Mouse (Mus musculus): ENCODE measurements around the gene Lin7a. TPM values are rescaled to one million over a fixed set of nuclear protein-coding genes. Genes with fewer than 3 reads are reported as not detected.

Gene Lin7a
- total and polyA plus RNA-seq, 3 experiments = not detected

GRCm38 (mm10) chr10:107383825-107384224 is 112.3 kb downstream of the Lin7a start:
- H3K36me3 ChIP-seq (replicated peaks in 1 of 2; ENCODE audit: control insufficient read depth in 1 of 2, insufficient read depth in 1 of 2, low read length in 1 of 2) = no peaks in the 10 kb centered on the region
- H3K79me2 ChIP-seq (replicated peaks; ENCODE audit: control insufficient read depth, extremely low read depth, insufficient read depth, poor library complexity, severe bottlenecking) = no peaks in the 10 kb centered on the region
- no peak overlapping the region for H3K4me2 ChIP-seq (ENCODE audit: insufficient read depth, low read depth, poor library complexity, severe bottlenecking)
- no peak overlapping the region for H3K9ac ChIP-seq (ENCODE audit: insufficient read depth, low read depth)
- in situ Hi-C loops (cut with MboI; ENCODE audit: low pct_ligation_motif_present, low pct_unique_long_range_greater_than_20kb, low sequenced_read_pairs) (no loop called here), dilution Hi-C loops (cut with MboI; ENCODE audit: extremely low pct_ligation_motif_present, extremely low pct_unique_long_range_greater_than_20kb, low sequenced_read_pairs) (no loop called here)
- no peaks in the 10 kb centered on the region for H3K4me1 ChIP-seq (ENCODE audit: control insufficient read depth in 1 of 2, insufficient read depth in 2 of 2)
- H3K4me3 ChIP-seq (replicated peaks in 1 of 3; ENCODE audit: low read depth in 2 of 3, low read length in 2 of 3, poor library complexity in 1 of 3) = no peak overlapping the region
- no peaks in the 10 kb centered on the region for H3K27me3 ChIP-seq (replicated peaks)
- no peak overlapping the region for H3K27ac ChIP-seq (ENCODE audit: insufficient read depth, low read depth)
- no peak for DNase-seq (ENCODE audit: extremely low read depth)
- TF ChIP-seq E2F4 (IDR thresholded peaks at IDR 0.05; ENCODE audit: insufficient replicate concordance, low read depth, low read length) = no peak
- TF ChIP-seq TCF12 (IDR thresholded peaks at IDR 0.05; ENCODE audit: low read depth, low read length) = no peak
- no peak for TF ChIP-seq MAFK (IDR thresholded peaks at IDR 0.05; ENCODE audit: insufficient replicate concordance, low read length)
- no peak for TF ChIP-seq MAX (IDR thresholded peaks at IDR 0.05; ENCODE audit: low read length)
- no peak for TF ChIP-seq IRF4 (IDR thresholded peaks at IDR 0.05; ENCODE audit: low read depth, low read length)
- TF ChIP-seq SIN3A (IDR thresholded peaks at IDR 0.05; ENCODE audit: low read length) = no peak
- TF ChIP-seq SMC3 (IDR thresholded peaks at IDR 0.05; ENCODE audit: low read depth, low read length) = no peak
- no peak for TF ChIP-seq POLR2A (IDR thresholded peaks at IDR 0.05; ENCODE audit: low read depth, low read length)
- no peak for TF ChIP-seq UBTF (IDR thresholded peaks at IDR 0.05; ENCODE audit: low read depth, low read length)
- TF ChIP-seq BHLHE40 (IDR thresholded peaks at IDR 0.05; ENCODE audit: low read depth, low read length) = no peak
- no peak for TF ChIP-seq JUN (IDR thresholded peaks at IDR 0.05; ENCODE audit: insufficient read depth, low read depth, low read length)
- no peak for TF ChIP-seq JUND (conservative IDR thresholded peaks at IDR 0.05; ENCODE audit: low read depth, low read length)
- no peak for TF ChIP-seq TBP (conservative IDR thresholded peaks at IDR 0.05; ENCODE audit: low read depth, low read length)
- no peak for TF ChIP-seq KAT2A (IDR thresholded peaks at IDR 0.05; ENCODE audit: insufficient replicate concordance, low read length)
- H3K9me3 ChIP-seq (replicated peaks; ENCODE audit: low read length) = peaks cover 29% of the 10 kb centered on the region

GRCm38 (mm10) chr10:107389505-107389904 is 118.0 kb downstream of the Lin7a start:
- H3K4me1 ChIP-seq (ENCODE audit: control insufficient read depth in 1 of 2, insufficient read depth in 2 of 2) = no peaks in the 10 kb centered on the region
- TF ChIP-seq MEF2A (IDR thresholded peaks at IDR 0.05; ENCODE audit: borderline replicate concordance, low read depth, low read length) = no peak
- TF ChIP-seq JUN (IDR thresholded peaks at IDR 0.05; ENCODE audit: insufficient read depth, low read depth, low read length) = no peak
- TF ChIP-seq ZKSCAN1 (IDR thresholded peaks at IDR 0.05; ENCODE audit: borderline replicate concordance, low read depth, low read length) = no peak
- no peak for TF ChIP-seq RCOR1 (conservative IDR thresholded peaks at IDR 0.05; ENCODE audit: low read depth, low read length)
- no peak for TF ChIP-seq JUND (conservative IDR thresholded peaks at IDR 0.05; ENCODE audit: low read depth, low read length)
- TF ChIP-seq MYC (IDR thresholded peaks at IDR 0.05; ENCODE audit: low read depth, low read length) = no peak
- TF ChIP-seq KAT2A (IDR thresholded peaks at IDR 0.05; ENCODE audit: insufficient replicate concordance, low read length) = no peak
- peak; percentile 35 for TF ChIP-seq RAD21 (IDR thresholded peaks at IDR 0.05; ENCODE audit: low read depth, low read length)
- TF ChIP-seq POLR2AphosphoS2 (IDR thresholded peaks at IDR 0.05; ENCODE audit: low read depth, low read length) = no peak
- no peak for TF ChIP-seq TBP (conservative IDR thresholded peaks at IDR 0.05; ENCODE audit: low read depth, low read length)
- no peak for TF ChIP-seq TCF12 (IDR thresholded peaks at IDR 0.05; ENCODE audit: low read depth, low read length)
- TF ChIP-seq BHLHE40 (IDR thresholded peaks at IDR 0.05; ENCODE audit: low read depth, low read length) = no peak
- TF ChIP-seq ZNF384 (IDR thresholded peaks at IDR 0.05; ENCODE audit: low read depth, low read length) = no peak
- TF ChIP-seq E2F4 (IDR thresholded peaks at IDR 0.05; ENCODE audit: insufficient replicate concordance, low read depth, low read length) = no peak
- TF ChIP-seq CTCF (conservative IDR thresholded peaks at IDR 0.05 in 1 of 2, IDR thresholded peaks at IDR 0.05 in 1 of 2; ENCODE audit: low read depth in 2 of 2, low read length in 2 of 2) = peak in 1 of 2 experiments; percentile 16; a peak in 1 of 4 replicates
- TF ChIP-seq USF2 (conservative IDR thresholded peaks at IDR 0.05; ENCODE audit: low read depth, low read length) = no peak
- TF ChIP-seq ZMIZ1 (IDR thresholded peaks at IDR 0.05; ENCODE audit: low read depth, low read length) = no peak
- H3K27me3 ChIP-seq (replicated peaks) = no peaks in the 10 kb centered on the region
- no peak overlapping the region for H3K4me3 ChIP-seq (replicated peaks in 1 of 3; ENCODE audit: low read depth in 2 of 3, low read length in 2 of 3, poor library complexity in 1 of 3)
- no peak for DNase-seq (ENCODE audit: extremely low read depth)
- H3K9me3 ChIP-seq (replicated peaks; ENCODE audit: low read length) = peaks cover 37% of the 10 kb centered on the region
- H3K36me3 ChIP-seq (replicated peaks in 1 of 2; ENCODE audit: control insufficient read depth in 1 of 2, insufficient read depth in 1 of 2, low read length in 1 of 2) = no peaks in the 10 kb centered on the region
- no peak overlapping the region for H3K9ac ChIP-seq (ENCODE audit: insufficient read depth, low read depth)
- in situ Hi-C loops (cut with MboI; ENCODE audit: low pct_ligation_motif_present, low pct_unique_long_range_greater_than_20kb, low sequenced_read_pairs) = no loop called here
- dilution Hi-C loops (cut with MboI; ENCODE audit: extremely low pct_ligation_motif_present, extremely low pct_unique_long_range_greater_than_20kb, low sequenced_read_pairs) = no loop called here
- no peaks in the 10 kb centered on the region for H3K79me2 ChIP-seq (replicated peaks; ENCODE audit: control insufficient read depth, extremely low read depth, insufficient read depth, poor library complexity, severe bottlenecking)
- no peak overlapping the region for H3K27ac ChIP-seq (ENCODE audit: insufficient read depth, low read depth)
- H3K4me2 ChIP-seq (ENCODE audit: insufficient read depth, low read depth, poor library complexity, severe bottlenecking) = no peak overlapping the region
